Mouse (Mus musculus) midbrain, embryonic 12.5 days (tissue): ENCODE results near the gene Timp3. TPM values are rescaled to one million over a fixed set of nuclear protein-coding genes. Genes with fewer than 3 reads are reported as not detected.

Source experiments
- ATAC-seq: fragments of 200-750 bp; cut with Nextera tagmentation; 2 replicates; pipeline ENCODE4 v1.8.0; 2017; ENCODE audit warnings: low read depth, moderate TSS enrichment, moderate library complexity; ENCODE audit not compliant: low FRiP score
- H3K27ac ChIP-seq: fragments of 300-500 bp; sonication (generic); replicated peaks from 2 replicates; pipeline ENCODE4 v1.5.1; 2016; ENCODE audit warnings: mild to moderate bottlenecking
- H3K27me3 ChIP-seq: fragments of 300-500 bp; sonication (generic); 2 replicates; pipeline ENCODE4 v1.6.1; 2016; ENCODE audit warnings: mild to moderate bottlenecking
- H3K36me3 ChIP-seq: fragments of 300-500 bp; sonication (generic); 2 replicates; pipeline ENCODE4 v1.6.1; 2016
- H3K4me1 ChIP-seq: fragments of 300-500 bp; sonication (generic); 2 replicates; pipeline ENCODE4 v1.6.1; 2016
- H3K4me2 ChIP-seq: fragments of 300-500 bp; sonication (generic); replicated peaks from 2 replicates; pipeline ENCODE4 v1.6.1; 2016; ENCODE audit warnings: mild to moderate bottlenecking, moderate library complexity
- H3K4me3 ChIP-seq: fragments of 300-500 bp; sonication (generic); 2 replicates; pipeline ENCODE4 v1.5.1; 2016; ENCODE audit warnings: mild to moderate bottlenecking
- H3K9ac ChIP-seq: fragments of 300-500 bp; sonication (generic); replicated peaks from 2 replicates; pipeline ENCODE4 v1.6.1; 2016; ENCODE audit warnings: mild to moderate bottlenecking, moderate library complexity
- H3K9me3 ChIP-seq: fragments of 300-500 bp; sonication (generic); 2 replicates; pipeline ENCODE4 v1.6.1; 2016; ENCODE audit warnings: mild to moderate bottlenecking
- WGBS: fragments of 180-500 bp; shearing (Covaris S2); methylation state at CpG from one replicate; pipeline ENCODE4 v1.1.7; 2016; 5-methylcytosine and 5-hydroxymethylcytosine counted together
- polyA plus RNA-seq: library from polyadenylated mRNA; unstranded; fragments of >200 nt; fragmentation: Nextera tagmentation; extraction: Ambion mirVana; gene quantifications from 2 replicates; pipeline ENCODE4 v1.2.1, GENCODE M21; 2016

Gene Timp3
- polyA plus RNA-seq, 1 experiment from 2014 or later, result 24.5 TPM

DNA sequence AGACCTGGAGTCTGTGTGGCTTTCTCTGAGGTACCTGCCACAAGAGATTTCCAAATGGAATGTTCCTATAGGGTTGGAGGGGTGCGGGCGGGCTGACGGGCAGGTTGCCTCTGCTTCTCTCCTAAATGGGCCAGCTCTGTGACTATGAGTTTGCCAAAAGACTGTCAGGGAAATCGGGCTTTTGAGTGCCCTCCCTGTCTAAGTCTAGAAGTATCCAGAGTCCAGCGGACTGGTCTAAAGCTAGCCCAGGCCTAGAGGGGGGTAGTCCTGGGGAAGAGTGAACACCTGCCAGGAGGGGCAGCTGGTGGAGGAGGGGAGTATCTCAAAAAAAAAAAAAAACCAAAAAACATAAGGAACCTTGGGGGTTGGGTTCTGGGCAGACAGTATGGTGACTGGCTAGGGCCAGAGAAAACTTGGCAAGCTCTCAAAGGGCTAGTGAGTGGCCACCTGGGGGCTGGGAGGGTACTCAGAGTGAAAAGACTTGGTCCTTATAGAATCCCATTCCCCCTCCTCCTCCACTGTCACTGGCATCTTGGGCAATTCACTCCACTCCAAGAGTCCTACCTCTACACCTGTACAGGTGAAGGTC lies 18.5 kb downstream of the Timp3 start:
- WGBS, result 81% methylated on average over 5 of the region's 5 CpGs
- H3K27me3 ChIP-seq, result no peaks in the 10 kb centered on the region; the same call in 1 of the 2 replicates

DNA sequence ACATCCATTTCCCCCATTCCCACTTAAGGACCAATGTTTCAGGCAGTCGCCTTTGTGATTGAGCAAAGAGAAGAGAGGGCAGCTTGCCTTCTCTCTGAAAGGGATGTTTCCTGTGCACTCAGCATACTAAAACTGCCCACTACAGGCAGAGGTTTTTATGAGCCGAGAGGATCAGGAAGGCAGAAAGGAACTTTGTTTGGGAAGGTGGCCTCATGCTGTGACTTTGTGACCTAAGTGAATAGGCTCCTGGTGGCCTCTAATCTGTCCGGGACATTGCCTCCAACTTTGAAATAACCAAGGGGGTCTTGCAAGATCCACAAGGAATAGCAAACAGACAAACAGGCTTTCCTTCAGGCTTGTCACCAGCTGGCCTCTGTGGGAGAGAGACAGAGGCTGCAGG lies 19.4 kb downstream of the Timp3 start:
- 5% methylated on average over 3 of the region's 3 CpGs for WGBS
- Histone ChIP-seq H3K4me3 (no peak overlapping the region), H3K4me1 (peaks cover 20% of the 10 kb centered on the region), H3K36me3 (no peaks in the 10 kb centered on the region), H3K9ac (no peak overlapping the region), H3K27me3 (no peaks in the 10 kb centered on the region; the same call in 1 of the 2 replicates), H3K9me3 (no peaks in the 10 kb centered on the region), H3K27ac (no peak overlapping the region), H3K4me2 (no peak overlapping the region)
- no peak for ATAC-seq

More for the DNA sequence above, 18.5 kb downstream of the Timp3 start:
- Histone ChIP-seq H3K36me3 (no peaks in the 10 kb centered on the region), H3K4me2 (no peak overlapping the region), H3K9me3 (no peaks in the 10 kb centered on the region), H3K4me1 (peaks cover 20% of the 10 kb centered on the region), H3K27ac (no peak overlapping the region), H3K4me3 (no peak overlapping the region), H3K9ac (no peak overlapping the region)
- no peak for ATAC-seq

DNA sequence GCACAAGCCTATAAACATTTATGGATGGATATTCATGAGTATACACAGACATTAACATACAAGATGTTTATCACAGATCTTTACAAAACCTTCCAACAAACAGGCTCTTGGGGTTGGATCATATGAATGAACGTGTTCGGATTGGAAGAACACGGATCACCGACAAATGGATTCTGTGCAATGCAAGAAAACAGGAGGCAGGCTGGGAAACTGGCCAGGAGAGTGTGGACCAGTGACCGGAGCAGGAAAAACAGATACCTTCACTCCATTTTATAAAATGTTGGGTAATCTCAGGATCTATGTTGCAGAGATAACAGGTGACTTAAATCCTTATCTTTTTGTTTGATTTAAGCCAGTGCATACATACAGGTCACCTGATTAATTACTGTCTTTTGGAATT lies 20.0 kb downstream of the Timp3 start:
- no peak for ATAC-seq
- no peaks in the 10 kb centered on the region for H3K9me3 ChIP-seq
- H3K4me1 ChIP-seq, result peaks cover 20% of the 10 kb centered on the region
- no peak overlapping the region for H3K4me3 ChIP-seq
- H3K9ac ChIP-seq, result no peak overlapping the region
- no peak overlapping the region for H3K27ac ChIP-seq
- H3K36me3 ChIP-seq, result no peaks in the 10 kb centered on the region
- no peak overlapping the region for H3K4me2 ChIP-seq
- H3K27me3 ChIP-seq, result no peaks in the 10 kb centered on the region; the same call in 1 of the 2 replicates
- 83% methylated on average over 5 of the region's 5 CpGs for WGBS

DNA sequence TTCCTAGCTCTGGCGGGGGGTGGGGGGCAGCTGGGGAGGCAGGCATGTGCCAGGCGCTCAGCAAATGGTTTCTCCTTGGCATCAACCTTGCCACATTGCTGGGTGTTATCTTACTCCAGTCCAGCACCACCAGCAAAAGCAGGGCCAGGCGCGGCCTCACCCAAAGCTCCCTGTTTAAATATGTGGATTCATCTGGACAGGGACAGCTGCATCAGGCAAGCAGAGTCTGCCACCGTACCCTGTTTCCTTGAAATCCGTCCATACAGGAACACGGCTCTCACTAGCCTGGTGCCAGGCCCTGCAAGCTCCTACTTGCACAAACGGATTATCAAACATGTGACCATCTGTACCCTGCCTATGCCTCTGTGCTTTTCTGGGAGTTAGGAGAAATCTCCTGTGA lies 21.0 kb downstream of the Timp3 start:
- no peaks in the 10 kb centered on the region; the same call in 1 of the 2 replicates for H3K27me3 ChIP-seq
- H3K9me3 ChIP-seq, result no peaks in the 10 kb centered on the region
- H3K4me3 ChIP-seq, result no peak overlapping the region
- H3K36me3 ChIP-seq, result no peaks in the 10 kb centered on the region
- no peak overlapping the region for H3K9ac ChIP-seq
- no peak overlapping the region for H3K4me2 ChIP-seq
- ATAC-seq, result no peak
- 84% methylated on average over 8 of the region's 8 CpGs for WGBS
- H3K27ac ChIP-seq, result no peak overlapping the region
- H3K4me1 ChIP-seq, result peaks cover 20% of the 10 kb centered on the region

DNA sequence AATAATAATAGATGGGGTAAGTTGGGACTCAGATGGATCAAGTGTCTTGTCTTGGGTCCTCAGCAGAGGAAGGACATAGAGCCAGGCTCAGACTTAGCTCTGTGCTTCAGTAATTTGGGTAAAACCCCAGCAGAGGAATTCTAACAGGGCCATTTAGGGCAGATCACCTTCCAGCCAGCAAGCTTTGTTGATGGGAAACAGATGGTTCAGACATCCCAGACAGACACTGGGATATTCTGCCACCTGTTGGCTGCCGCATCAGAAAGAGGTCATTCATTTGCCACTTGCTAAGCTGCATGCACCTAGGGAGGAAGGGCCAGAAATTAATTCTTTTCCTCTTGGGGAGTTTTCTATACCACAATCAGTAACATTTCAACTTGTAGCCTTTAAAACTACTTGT lies 21.8 kb downstream of the Timp3 start:
- H3K27me3 ChIP-seq, result no peaks in the 10 kb centered on the region; the same call in 1 of the 2 replicates
- no peak for ATAC-seq
- H3K27ac ChIP-seq, result no peak overlapping the region
- peaks cover 20% of the 10 kb centered on the region for H3K4me1 ChIP-seq
- no peaks in the 10 kb centered on the region for H3K36me3 ChIP-seq
- H3K9me3 ChIP-seq, result no peaks in the 10 kb centered on the region
- no peak overlapping the region for H3K9ac ChIP-seq
- no peak overlapping the region for H3K4me2 ChIP-seq
- H3K4me3 ChIP-seq, result no peak overlapping the region
- 65% methylated on average over 1 of the region's 1 CpGs for WGBS

DNA sequence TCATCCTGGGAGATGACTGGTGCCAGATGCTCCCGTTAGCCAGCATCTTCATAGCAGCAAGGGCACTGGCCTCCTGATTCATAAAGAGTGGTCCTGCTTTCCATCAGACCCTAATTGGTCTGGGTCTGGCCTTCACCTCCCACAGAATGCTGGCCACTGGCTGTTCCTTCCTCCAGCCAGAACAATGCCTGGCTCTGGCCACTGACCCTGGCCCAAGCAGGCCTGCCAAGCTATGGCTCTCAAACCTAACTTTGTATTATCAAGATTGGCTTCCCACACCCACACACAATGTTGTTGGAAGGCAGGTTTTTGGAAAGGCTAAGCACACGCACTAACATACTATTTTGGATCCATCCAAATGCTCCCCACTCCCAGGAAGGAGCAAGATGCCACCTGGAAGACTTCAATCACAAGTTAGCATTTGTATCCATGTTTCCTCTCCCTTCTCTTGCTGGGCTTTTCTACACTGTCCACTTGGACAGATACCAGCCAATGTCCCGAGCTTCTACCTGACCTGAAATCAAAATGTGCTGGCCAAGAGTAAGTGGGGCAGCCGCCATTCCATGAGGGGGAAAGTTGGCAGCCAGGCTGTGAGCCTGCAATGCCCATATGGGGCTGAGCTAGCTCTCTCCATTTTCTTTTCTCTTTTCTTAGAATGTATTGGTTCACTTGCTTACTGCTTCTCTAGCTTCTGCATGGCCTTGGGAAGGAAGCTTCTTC lies 23.3 kb downstream of the Timp3 start:
- Histone ChIP-seq H3K27me3 (no peaks in the 10 kb centered on the region; the same call in 1 of the 2 replicates), H3K4me3 (no peak overlapping the region), H3K9me3 (no peaks in the 10 kb centered on the region), H3K4me1 (peaks cover 20% of the 10 kb centered on the region), H3K27ac (no peak overlapping the region), H3K4me2 (no peak overlapping the region), H3K9ac (no peak overlapping the region), H3K36me3 (no peaks in the 10 kb centered on the region)
- no peak for ATAC-seq
- WGBS, result 90% methylated on average over 4 of the region's 4 CpGs

DNA sequence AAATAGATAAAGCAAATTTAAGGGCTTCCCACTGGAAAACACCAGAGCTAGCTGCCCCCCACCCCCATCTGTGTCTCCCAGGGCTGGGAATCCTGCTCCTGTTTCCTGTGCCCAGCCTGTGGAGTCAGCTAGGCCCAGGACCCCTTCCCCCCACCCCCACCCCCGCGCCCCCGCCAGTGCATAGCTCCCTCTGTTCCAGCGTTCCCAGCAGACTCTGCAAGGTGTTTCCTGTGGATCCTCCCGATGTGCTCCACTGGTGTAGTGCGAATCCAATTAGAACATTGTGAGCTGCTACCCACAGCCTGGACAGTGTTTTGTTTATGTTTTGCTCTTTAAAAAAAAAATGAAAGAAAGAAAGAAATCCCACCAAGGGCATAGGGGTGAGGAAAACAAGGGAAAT lies 25.1 kb downstream of the Timp3 start:
- Histone ChIP-seq H3K9me3 (no peaks in the 10 kb centered on the region), H3K36me3 (no peaks in the 10 kb centered on the region), H3K9ac (no peak overlapping the region), H3K4me3 (no peak overlapping the region), H3K27ac (no peak overlapping the region), H3K4me2 (no peak overlapping the region), H3K27me3 (no peaks in the 10 kb centered on the region; the same call in 1 of the 2 replicates), H3K4me1 (peaks cover 7% of the 10 kb centered on the region; the same call in 1 of the 2 replicates)
- ATAC-seq, result no peak
- WGBS, result 38% methylated on average over 6 of the region's 6 CpGs

DNA sequence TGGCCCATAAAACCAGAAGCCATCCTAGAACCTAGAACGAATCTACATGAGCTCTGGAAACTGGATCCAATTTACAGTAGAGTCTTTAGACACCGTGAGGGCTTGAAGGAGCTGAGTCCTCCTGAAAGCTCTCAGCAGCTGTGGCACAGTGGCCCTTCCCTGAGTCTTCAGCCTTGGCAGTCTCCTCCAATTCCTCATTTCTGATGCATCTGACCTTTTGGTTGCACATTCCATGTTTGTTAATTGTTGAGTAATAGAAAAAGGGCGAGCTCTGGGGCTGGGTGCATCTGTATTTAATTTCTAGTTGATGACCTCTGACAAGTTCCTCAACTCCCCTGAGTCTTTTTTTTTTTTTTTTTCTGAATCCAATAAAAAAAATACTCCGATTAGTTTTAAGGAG lies 28.0 kb downstream of the Timp3 start:
- H3K9ac ChIP-seq, result no peak overlapping the region
- peaks cover 3% of the 10 kb centered on the region; the same call in 1 of the 2 replicates for H3K4me1 ChIP-seq
- no peaks in the 10 kb centered on the region for H3K36me3 ChIP-seq
- no peak overlapping the region for H3K27ac ChIP-seq
- WGBS, result 89% methylated on average over 4 of the region's 4 CpGs
- no peak overlapping the region for H3K4me3 ChIP-seq
- no peaks in the 10 kb centered on the region for H3K9me3 ChIP-seq
- no peak for ATAC-seq
- no peaks in the 10 kb centered on the region; the same call in 1 of the 2 replicates for H3K27me3 ChIP-seq
- H3K4me2 ChIP-seq, result no peak overlapping the region

DNA sequence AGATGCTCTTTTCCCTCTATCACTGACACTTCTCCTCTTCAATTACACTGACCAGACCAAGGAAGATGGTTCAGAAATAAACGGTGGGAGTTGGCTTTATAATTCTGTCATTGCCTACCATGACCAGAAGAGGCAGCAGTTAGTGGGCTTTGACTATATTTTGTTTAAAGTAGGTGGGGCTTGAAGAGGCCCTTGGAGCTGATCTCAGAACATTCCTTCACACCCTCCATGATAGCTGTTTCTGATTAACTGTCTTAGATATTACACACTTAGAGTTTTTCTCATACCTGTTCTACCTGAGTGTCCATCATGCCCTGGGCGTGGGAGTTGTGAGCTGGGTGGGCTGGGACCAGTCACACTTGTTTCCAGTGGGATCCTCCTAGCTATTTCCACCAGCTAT lies 28.5 kb downstream of the Timp3 start:
- 82% methylated on average over 2 of the region's 2 CpGs for WGBS
- H3K27ac ChIP-seq, result no peak overlapping the region
- no peaks in the 10 kb centered on the region for H3K27me3 ChIP-seq
- no peaks in the 10 kb centered on the region for H3K9me3 ChIP-seq
- H3K4me2 ChIP-seq, result no peak overlapping the region
- no peak for ATAC-seq
- H3K9ac ChIP-seq, result no peak overlapping the region
- peaks cover 3% of the 10 kb centered on the region; the same call in 1 of the 2 replicates for H3K4me1 ChIP-seq
- H3K36me3 ChIP-seq, result no peaks in the 10 kb centered on the region
- no peak overlapping the region for H3K4me3 ChIP-seq

DNA sequence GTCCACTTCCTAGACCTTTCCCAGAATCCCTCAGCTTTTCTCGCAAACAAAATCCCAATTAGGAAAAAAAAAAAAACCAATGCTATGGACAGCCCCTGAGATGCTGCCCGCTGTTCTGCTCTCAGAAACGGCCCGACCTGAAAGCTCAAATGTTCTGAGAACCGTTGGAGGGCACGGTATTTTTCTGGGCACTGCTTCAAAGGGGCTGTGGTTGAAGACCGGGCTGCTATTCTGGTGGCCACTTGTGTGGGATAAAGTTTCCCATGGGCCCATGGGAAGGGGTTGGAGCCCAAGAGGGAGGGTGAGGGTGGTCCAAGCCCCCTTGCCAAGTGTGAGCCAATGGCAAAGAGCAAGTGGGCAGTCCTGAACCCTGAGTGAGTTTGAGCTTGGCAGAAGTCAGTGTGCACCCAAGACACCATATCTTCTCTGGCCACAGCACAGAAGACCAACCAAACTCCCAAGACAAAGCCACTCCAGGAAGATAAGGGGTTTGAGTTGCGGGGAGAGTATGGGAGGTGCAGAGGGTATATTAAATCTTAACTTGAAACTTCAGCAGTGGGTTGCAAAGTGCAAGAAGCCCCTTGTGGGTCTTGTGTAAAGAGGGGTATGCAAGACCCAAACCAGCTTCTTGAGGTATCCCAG lies 29.2 kb downstream of the Timp3 start:
- peaks cover 3% of the 10 kb centered on the region; the same call in 1 of the 2 replicates for H3K4me1 ChIP-seq
- H3K27ac ChIP-seq, result no peak overlapping the region
- H3K4me3 ChIP-seq, result no peak overlapping the region
- no peak overlapping the region for H3K4me2 ChIP-seq
- H3K9me3 ChIP-seq, result no peaks in the 10 kb centered on the region
- ATAC-seq, result no peak
- H3K27me3 ChIP-seq, result no peaks in the 10 kb centered on the region
- 93% methylated on average over 8 of the region's 8 CpGs for WGBS
- no peaks in the 10 kb centered on the region for H3K36me3 ChIP-seq
- no peak overlapping the region for H3K9ac ChIP-seq

DNA sequence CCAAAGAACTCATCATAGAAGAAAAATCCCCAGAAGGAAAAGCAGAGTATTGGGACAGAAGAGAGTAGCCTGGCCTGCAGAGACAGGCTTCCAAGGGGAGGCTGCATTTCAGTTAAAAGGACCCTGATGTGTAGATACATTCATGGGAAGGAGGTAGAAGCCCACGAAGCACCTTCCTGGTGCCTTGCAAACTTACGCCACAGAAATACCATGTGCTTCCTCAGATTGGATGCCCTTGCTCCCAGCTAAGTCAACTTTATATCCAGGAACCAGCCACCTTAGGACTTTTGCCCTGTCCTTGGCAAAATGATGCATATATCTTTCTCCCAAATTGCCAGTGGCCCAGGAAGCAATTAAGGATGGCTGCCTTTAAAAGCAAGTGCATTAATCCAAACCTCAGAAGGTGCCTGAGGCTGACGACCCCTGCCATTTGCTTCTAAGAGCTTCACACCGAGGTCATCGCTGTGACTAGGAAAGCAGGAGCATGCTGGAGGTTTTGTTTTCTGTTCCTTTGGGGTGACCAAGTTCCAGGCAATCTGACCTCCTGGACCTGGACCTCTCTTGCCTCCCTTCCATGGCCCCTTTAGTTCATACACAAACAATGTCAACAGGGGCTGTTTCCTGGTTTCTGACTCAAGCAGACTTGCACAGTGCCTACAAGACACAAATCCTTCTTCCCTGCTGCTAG lies 31.0 kb downstream of the Timp3 start:
- Histone ChIP-seq H3K4me3 (no peak overlapping the region), H3K4me2 (no peak overlapping the region), H3K36me3 (no peaks in the 10 kb centered on the region), H3K27ac (no peak overlapping the region), H3K27me3 (no peaks in the 10 kb centered on the region), H3K4me1 (peaks cover 3% of the 10 kb centered on the region; the same call in 1 of the 2 replicates), H3K9me3 (no peaks in the 10 kb centered on the region), H3K9ac (no peak overlapping the region)
- ATAC-seq, result no peak
- 66% methylated on average over 5 of the region's 5 CpGs for WGBS
